8 mouse cellular contexts compared by ENCODE assay signal in the genomic region with DNA sequence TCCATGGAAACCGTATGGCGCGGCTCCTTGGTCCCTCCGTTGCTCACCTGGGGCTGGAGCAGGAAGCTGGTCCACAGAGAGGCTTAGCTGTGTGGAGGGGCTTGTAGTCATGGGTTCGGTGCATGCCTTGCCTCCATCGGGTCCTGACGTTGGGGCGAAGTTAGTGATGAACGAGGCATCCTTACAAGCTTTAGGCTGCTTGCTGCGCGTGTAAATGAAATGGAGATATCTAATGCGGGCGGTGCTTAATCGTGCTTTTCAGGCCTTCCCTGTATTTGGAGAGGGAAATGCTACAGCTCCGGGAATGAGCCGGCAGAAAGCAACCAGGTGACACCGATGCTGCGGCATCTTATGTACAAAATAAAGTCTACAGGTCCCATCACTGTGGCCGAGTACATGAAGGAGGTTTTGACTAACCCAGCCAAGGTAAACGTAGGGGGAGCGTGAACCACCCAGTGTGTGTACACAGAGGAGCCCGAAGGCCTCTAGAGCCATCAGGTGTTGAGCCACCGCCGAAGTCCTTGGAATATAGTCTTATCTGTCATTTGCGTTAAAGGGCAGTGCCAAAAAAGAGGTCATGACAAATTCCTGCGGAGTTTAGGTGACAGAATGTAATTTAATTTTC. TPM values are rescaled to one million over a fixed set of nuclear protein-coding genes. Genes with fewer than 3 reads are reported as not detected.
DNase-seq lines count a peak whose midpoint lies in the region; ATAC-seq and TF ChIP-seq lines count a peak whose summit lies in the region.

No protein-coding gene starts in this region.

- TF ChIP-seq CTCF in thymus, adult 2 months (IDR thresholded peaks at IDR 0.05; ENCODE audit: borderline replicate concordance, control insufficient read depth, extremely low read depth, insufficient read depth, low read length, poor library complexity): 0 out of 2 replicates have a peak, but pooled peaks have one; percentile 6

- peaks cover 7% of the 10 kb centered on the region for H3K4me1 ChIP-seq in thymus, adult 2 months (replicated peaks; ENCODE audit: control insufficient read depth, insufficient read depth, low read length)
- H3K4me1 ChIP-seq in limb, embryonic 12.5 days (replicated peaks): peaks cover 14% of the 10 kb centered on the region

- no peaks in the 10 kb centered on the region for H3K27me3 ChIP-seq in thymus, adult 2 months (ENCODE audit: control insufficient read depth, insufficient read depth, low read length)
- no peaks in the 10 kb centered on the region for H3K27me3 ChIP-seq in limb, embryonic 12.5 days
- no peaks in the 10 kb centered on the region for H3K27me3 ChIP-seq in splenic B cell, adult 2 months (ENCODE audit: control insufficient read depth, insufficient read depth, low read length, poor library complexity, severe bottlenecking)

- H3K4me3 ChIP-seq in thymus, adult 2 months (ENCODE audit: control insufficient read depth, insufficient read depth, low read length): peak overlapping the region; percentile 93
- peak overlapping the region; percentile 74 for H3K4me3 ChIP-seq in limb, embryonic 12.5 days (replicated peaks)

- 17% methylated on average over 26 of the region's 26 CpGs for WGBS in thymus, adult 2 months
- WGBS in limb, embryonic 12.5 days: 13% methylated on average over 26 of the region's 26 CpGs

- H3K9ac ChIP-seq in limb, embryonic 12.5 days (replicated peaks): peak overlapping the region; percentile 79

- TF ChIP-seq POLR2A in thymus, adult 2 months (IDR thresholded peaks at IDR 0.05; ENCODE audit: control insufficient read depth, extremely low read depth, insufficient read depth, low read length, poor library complexity): no peak

- H3K9me3 ChIP-seq in limb, embryonic 12.5 days: no peaks in the 10 kb centered on the region

- no peak for DNase-seq in cerebellum, postnatal 4 days (ENCODE audit: low spot score in 2 of 2)
- DNase-seq in thymus, adult 2 months: peak; percentile 16
- no peak for DNase-seq in thymus, postnatal 4 days
- DNase-seq in splenic B cell, adult 2 months (ENCODE audit: low read depth, low spot score): peak; percentile 11
- DNase-seq in left cerebral cortex, postnatal 10 days (ENCODE audit: extremely low spot score in 1 of 2, low spot score in 2 of 2): no peak
- DNase-seq in left cerebral cortex, adult 9 months (ENCODE audit: low spot score in 2 of 2): no peak

- peak; percentile 40 for ATAC-seq in cerebellum, adult (ENCODE audit: insufficient number of reproducible peaks, low FRiP score, low TSS enrichment)
- ATAC-seq in limb, embryonic 12.5 days (ENCODE audit: insufficient number of reproducible peaks, insufficient read depth, low FRiP score, low TSS enrichment, low read depth): no peak

- H3K4me2 ChIP-seq in limb, embryonic 12.5 days: peak overlapping the region; percentile 72

- intact Hi-C loops in left cerebral cortex, postnatal 10 days (cut with DNase I): loop anchor here (5.0 kb wide), 1 partner anchor 105 kb away; no protein-coding TSS in a partner anchor

- no peak overlapping the region for H3K27ac ChIP-seq in thymus, adult 2 months (ENCODE audit: control insufficient read depth, insufficient read depth, low read length)
- no peak overlapping the region for H3K27ac ChIP-seq in limb, embryonic 12.5 days

- H3K36me3 ChIP-seq in thymus, adult 2 months (ENCODE audit: control insufficient read depth, insufficient read depth, low read length): peaks cover 21% of the 10 kb centered on the region
- peaks cover 48% of the 10 kb centered on the region for H3K36me3 ChIP-seq in limb, embryonic 12.5 days
- H3K36me3 ChIP-seq in splenic B cell, adult 2 months (ENCODE audit: control insufficient read depth, insufficient read depth, low read length, poor library complexity, severe bottlenecking): peaks cover 9% of the 10 kb centered on the region

RNA-seq across cellular contexts. Expression of a gene that starts 0.4 kb away (rescaled TPM):
- 5.4 and 5.5 TPM in 2 replicates for polyA plus RNA-seq in thymus, adult 2 months (2012; rRNA removed)
- polyA plus RNA-seq in limb, embryonic 12.5 days (2016; fragmentation: Nextera tagmentation; extraction: Ambion mirVana): 50.7 and 59.4 TPM in 2 replicates
- 10 to 100 TPM; 64.3 to 71.6 TPM for total RNA-seq in left cerebral cortex, postnatal 10 days (2021)

RNA-seq across cellular contexts. Expression of a gene that starts 0.5 kb away (rescaled TPM):
- 8.0 and 10.8 TPM in 2 replicates for polyA plus RNA-seq in thymus, adult 2 months (2012; rRNA removed)
- polyA plus RNA-seq in limb, embryonic 12.5 days (2016; fragmentation: Nextera tagmentation; extraction: Ambion mirVana): 70.8 and 73.4 TPM in 2 replicates
- 10 to 100 TPM; 33.1 to 34.3 TPM for total RNA-seq in left cerebral cortex, postnatal 10 days (2021)

RNA-seq across cellular contexts. Expression of a gene that starts 21.0 kb away (rescaled TPM):
- polyA plus RNA-seq in thymus, adult 2 months (2012; rRNA removed): 5.7 and 5.8 TPM in 2 replicates
- polyA plus RNA-seq in limb, embryonic 12.5 days (2016; fragmentation: Nextera tagmentation; extraction: Ambion mirVana): 106 and 107 TPM in 2 replicates
- 10 to 100 TPM; 30.8 to 36.1 TPM for total RNA-seq in left cerebral cortex, postnatal 10 days (2021)

RNA-seq across cellular contexts. Expression of a gene that starts 30.5 kb away (rescaled TPM):
- not detected in 2 replicates for polyA plus RNA-seq in thymus, adult 2 months (2012; rRNA removed)
- polyA plus RNA-seq in limb, embryonic 12.5 days (2016; fragmentation: Nextera tagmentation; extraction: Ambion mirVana): 0.10 TPM in 1 of 2 replicates, not detected in the other
- not detected for total RNA-seq in left cerebral cortex, postnatal 10 days (2021)

RNA-seq across cellular contexts. Expression of a gene that starts 55.0 kb away (rescaled TPM):
- polyA plus RNA-seq in thymus, adult 2 months (2012; rRNA removed): 3.6 and 4.9 TPM in 2 replicates
- polyA plus RNA-seq in limb, embryonic 12.5 days (2016; fragmentation: Nextera tagmentation; extraction: Ambion mirVana): 16.1 TPM in 2 replicates
- 1 to 10 TPM; 5.0 to 7.2 TPM for total RNA-seq in left cerebral cortex, postnatal 10 days (2021)

Comparison
In these comparisons a context has a peak if more than half of its experiments do, and no peak if none do; other contexts are left out.
1. DNase-seq: peak in thymus, adult 2 months (single experiment) and splenic B cell, adult 2 months (single experiment); none in cerebellum, postnatal 4 days (0 of 2), thymus, postnatal 4 days (single experiment), left cerebral cortex, postnatal 10 days (0 of 2) and left cerebral cortex, adult 9 months (0 of 2).
2. RNA of a gene that starts 21.0 kb away (polyA plus RNA-seq): 106 to 107 TPM in limb, embryonic 12.5 days; 5.7 to 5.8 TPM in thymus, adult 2 months; every median in the first group is over 10 times any median in the second.